13 mouse cellular contexts compared by ENCODE assay signal in the genomic region with DNA sequence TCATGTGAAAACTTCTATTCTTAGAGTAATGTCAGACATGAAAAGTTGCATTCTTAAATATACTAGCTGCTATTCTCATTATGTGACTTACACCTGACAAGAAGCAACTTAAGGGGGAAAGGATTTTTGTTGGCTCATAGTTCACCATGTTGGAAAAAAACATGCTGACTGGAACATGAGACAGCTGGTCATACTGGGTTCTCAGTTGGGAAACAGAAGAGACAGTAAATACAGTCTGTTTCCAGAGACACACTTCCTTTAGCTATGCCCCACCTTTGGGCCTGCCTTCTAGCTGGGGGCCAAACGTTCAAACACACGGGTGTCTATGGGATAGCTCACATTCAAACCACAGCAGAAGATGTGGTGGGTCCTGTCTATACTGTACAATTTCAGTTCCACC. TPM values are rescaled to one million over a fixed set of nuclear protein-coding genes. Genes with fewer than 3 reads are reported as not detected.
DNase-seq lines count a peak whose midpoint lies in the region; ATAC-seq and TF ChIP-seq lines count a peak whose summit lies in the region.
"Had no signal": no experiment of that assay in that cellular context is flagged by ENCODE, and none has a peak within 500 bp of the region (broad histone marks: within the 10 kb centered on the region; RNA-seq: fewer than 3 reads in every experiment).

No protein-coding gene starts in this region.

- DNase-seq in cerebellum, adult 9-10 months, result peak; percentile 75
- no peak for DNase-seq in cerebellum, postnatal 36 days
- DNase-seq in cerebellum, postnatal 10 days, result peak; percentile 62 to 66
- DNase-seq in forebrain, postnatal 0 days, result no peak
- DNase-seq in lung, postnatal 36 days, result peak; percentile 39
- DNase-seq in spleen, adult 12 weeks (ENCODE audit: low spot score), result no peak
- DNase-seq in frontal cortex, adult 2 months (ENCODE audit: extremely low spot score in 1 of 2, low spot score in 1 of 2), result no peak
- no peak for DNase-seq in right cerebral cortex, postnatal 36 days (ENCODE audit: low spot score in 2 of 2)
- DNase-seq: adrenal gland, adult 2 months; B cell, adult 2 months; kidney, adult 11 months; thymus, postnatal 25 days had no signal

- H3K4me1 ChIP-seq in forebrain, postnatal 0 days (ENCODE audit: insufficient read depth), result peaks cover 13% of the 10 kb centered on the region; the same call in 1 of the 2 replicates

- ATAC-seq in forebrain, postnatal 0 days, result no peak

- H3K27me3 ChIP-seq in forebrain, postnatal 0 days (ENCODE audit: insufficient read depth, low read length), result no peaks in the 10 kb centered on the region

- no peak for TF ChIP-seq CTCF in forebrain, postnatal 0 days (IDR thresholded peaks at IDR 0.05; ENCODE audit: low read depth)

- no peak overlapping the region for H3K4me2 ChIP-seq in forebrain, postnatal 0 days (ENCODE audit: low read depth)

- 21% methylated on average over 2 of the region's 2 CpGs for WGBS in forebrain, postnatal 0 days

- no peak overlapping the region for H3K4me3 ChIP-seq in forebrain, postnatal 0 days (ENCODE audit: low read depth, low read length)

- H3K9me3 ChIP-seq in forebrain, postnatal 0 days (ENCODE audit: low read length), result no peaks in the 10 kb centered on the region

- no peaks in the 10 kb centered on the region for H3K36me3 ChIP-seq in forebrain, postnatal 0 days (ENCODE audit: insufficient read depth)

- H3K27ac ChIP-seq in forebrain, postnatal 0 days (ENCODE audit: low read depth, low read length), result peak overlapping the region; percentile 35; the same call in 1 of the 2 replicates

- no peak overlapping the region for H3K9ac ChIP-seq in forebrain, postnatal 0 days

RNA-seq across cellular contexts. Expression of a gene that starts 12.7 kb away (rescaled TPM):
- total RNA-seq in forebrain, postnatal 0 days (2014; rRNA removed), result 189 and 195 TPM in 2 replicates
- 95.5 and 122 TPM in 2 replicates for polyA plus RNA-seq in forebrain, postnatal 0 days (2015; fragmentation: Nextera tagmentation; extraction: Ambion mirVana)
- 101 and 121 TPM in 2 replicates for polyA plus RNA-seq in frontal cortex, adult 2 months (2012; rRNA removed)
- polyA plus RNA-seq: liver, adult 2 months had no signal

RNA-seq across cellular contexts. Expression of a gene that starts 41.3 kb away (rescaled TPM):
- total RNA-seq in forebrain, postnatal 0 days (2014; rRNA removed), result 14.8 and 19.3 TPM in 2 replicates
- 4.5 and 4.7 TPM in 2 replicates for polyA plus RNA-seq in forebrain, postnatal 0 days (2015; fragmentation: Nextera tagmentation; extraction: Ambion mirVana)
- 7.6 and 8.0 TPM in 2 replicates for polyA plus RNA-seq in frontal cortex, adult 2 months (2012; rRNA removed)

RNA-seq across cellular contexts. Expression of a gene that starts 43.5 kb away (rescaled TPM):
- 5.2 and 9.6 TPM in 2 replicates for total RNA-seq in forebrain, postnatal 0 days (2014; rRNA removed)
- 4.1 and 4.5 TPM in 2 replicates for polyA plus RNA-seq in forebrain, postnatal 0 days (2015; fragmentation: Nextera tagmentation; extraction: Ambion mirVana)
- 12.7 and 13.7 TPM in 2 replicates for polyA plus RNA-seq in frontal cortex, adult 2 months (2012; rRNA removed)

Comparison
In these comparisons a context has a peak if more than half of its experiments do, and no peak if none do; other contexts are left out.
1. DNase-seq: peak in cerebellum, adult 9-10 months (single experiment), cerebellum, postnatal 10 days (2 of 2) and lung, postnatal 36 days (single experiment); none in cerebellum, postnatal 36 days (0 of 2), forebrain, postnatal 0 days (single experiment), spleen, adult 12 weeks (single experiment), frontal cortex, adult 2 months (0 of 2) and right cerebral cortex, postnatal 36 days (0 of 2).